Comparison of ENCODE assay signal across 10 mouse cellular contexts in the genomic region with DNA sequence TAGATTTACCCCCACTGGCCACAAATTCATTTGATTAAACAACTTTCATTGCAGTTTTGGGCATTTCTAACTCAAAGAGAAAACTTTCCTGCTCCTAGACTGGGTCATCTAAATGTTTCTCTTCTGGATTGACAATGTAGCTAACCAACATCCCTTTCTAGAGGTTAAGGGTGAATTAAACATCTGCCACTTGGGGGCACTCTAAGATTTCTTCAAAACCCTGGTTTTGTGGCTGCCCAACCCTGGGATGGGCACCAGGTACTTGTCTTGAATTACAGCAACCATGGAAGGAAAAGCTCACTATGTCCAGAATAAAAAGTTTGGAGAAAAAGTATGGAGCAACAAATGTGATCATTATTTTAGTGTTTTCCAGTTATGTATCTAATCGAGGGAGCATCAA. TPM values are rescaled to one million over a fixed set of nuclear protein-coding genes. Genes with fewer than 3 reads are reported as not detected.
DNase-seq lines count a peak whose midpoint lies in the region; ATAC-seq lines count a peak whose summit lies in the region.
"Had no signal": no experiment of that assay in that cellular context is flagged by ENCODE, and none has a peak within 500 bp of the region (broad histone marks: within the 10 kb centered on the region; RNA-seq: fewer than 3 reads in every experiment).

No protein-coding gene starts in this region.

- no peaks in the 10 kb centered on the region for H3K36me3 ChIP-seq in heart, embryonic 10.5 days
- H3K36me3 ChIP-seq in neural tube, embryonic 15.5 days: no peaks in the 10 kb centered on the region
- H3K36me3 ChIP-seq: stomach, embryonic 15.5 days had no signal

- no peak overlapping the region for H3K9ac ChIP-seq in neural tube, embryonic 15.5 days (replicated peaks)
- H3K9ac ChIP-seq: stomach, embryonic 15.5 days had no signal

- DNase-seq in heart, adult 18-20 months: peak; percentile 2 to 42
- no peak for DNase-seq in heart, embryonic 10.5 days (ENCODE audit: low spot score)
- DNase-seq in testis, postnatal 14 days (ENCODE audit: low spot score): peak; percentile 3
- no peak for DNase-seq in testis, postnatal 10 days (ENCODE audit: low spot score)
- peak; percentile 33 for DNase-seq in forelimb bud, embryonic 11.5 days (ENCODE audit: low read depth, low spot score)
- no peak for DNase-seq in spleen, postnatal 36 days (ENCODE audit: low spot score in 2 of 2)
- DNase-seq in neural tube, embryonic 10.5 days (ENCODE audit: extremely low spot score, low spot score): no peak

- H3K4me3 ChIP-seq in heart, embryonic 10.5 days: no peak overlapping the region
- no peak overlapping the region for H3K4me3 ChIP-seq in neural tube, embryonic 15.5 days (replicated peaks)
- H3K4me3 ChIP-seq: stomach, embryonic 15.5 days had no signal

- H3K4me1 ChIP-seq in heart, embryonic 10.5 days: no peaks in the 10 kb centered on the region
- H3K4me1 ChIP-seq in neural tube, embryonic 15.5 days: 0 out of 2 replicates have a peak, but pooled peaks cover 10% of the 10 kb centered on the region
- H3K4me1 ChIP-seq: stomach, embryonic 15.5 days had no signal

- 76% methylated on average over 1 of the region's 1 CpGs for WGBS in heart, embryonic 10.5 days
- WGBS in neural tube, embryonic 15.5 days: 59% methylated on average over 1 of the region's 1 CpGs

- H3K27ac ChIP-seq in heart, embryonic 10.5 days: no peak overlapping the region
- H3K27ac ChIP-seq in neural tube, embryonic 15.5 days (replicated peaks): no peak overlapping the region
- H3K27ac ChIP-seq: macrophage; stomach, embryonic 15.5 days had no signal

- no peak overlapping the region for H3K4me2 ChIP-seq in neural tube, embryonic 15.5 days
- H3K4me2 ChIP-seq: stomach, embryonic 15.5 days had no signal

- ATAC-seq in neural tube, embryonic 15.5 days (ENCODE audit: low FRiP score): no peak

- no peaks in the 10 kb centered on the region for H3K27me3 ChIP-seq in heart, embryonic 10.5 days (ENCODE audit: insufficient read depth, poor library complexity, severe bottlenecking)
- no peaks in the 10 kb centered on the region for H3K27me3 ChIP-seq in neural tube, embryonic 15.5 days (replicated peaks)
- H3K27me3 ChIP-seq: stomach, embryonic 15.5 days had no signal

- no peaks in the 10 kb centered on the region for H3K9me3 ChIP-seq in heart, embryonic 10.5 days
- no peaks in the 10 kb centered on the region for H3K9me3 ChIP-seq in neural tube, embryonic 15.5 days (replicated peaks)
- H3K9me3 ChIP-seq: stomach, embryonic 15.5 days had no signal

RNA-seq across cellular contexts. Expression of a gene that starts 39.4 kb away (rescaled TPM):
- total RNA-seq in heart, adult 18-20 months (2021): under 1 TPM; 0.39 to 0.55 TPM
- 3.0 and 5.1 TPM in 2 replicates for polyA plus RNA-seq in heart, embryonic 10.5 days (2016; fragmentation: Nextera tagmentation; extraction: Ambion mirVana)
- polyA plus RNA-seq in neural tube, embryonic 15.5 days (2015; fragmentation: Nextera tagmentation; extraction: Ambion mirVana): 20.3 and 22.7 TPM in 2 replicates
- polyA plus RNA-seq: macrophage had no signal

Comparison
In these comparisons a context has a peak if more than half of its experiments do, and no peak if none do; other contexts are left out.
1. DNase-seq: peak in heart, adult 18-20 months (2 of 2), testis, postnatal 14 days (single experiment) and forelimb bud, embryonic 11.5 days (single experiment); none in heart, embryonic 10.5 days (single experiment), testis, postnatal 10 days (single experiment), spleen, postnatal 36 days (0 of 2) and neural tube, embryonic 10.5 days (single experiment).